Mouse (Mus musculus) lung, embryonic 15.5 days (tissue): Measurements from ENCODE around the gene Olfr187. TPM values are rescaled to one million over a fixed set of nuclear protein-coding genes. Genes with fewer than 3 reads are reported as not detected.

ENCODE experiments used
- ATAC-seq: fragments of 200-750 bp; cut with Nextera tagmentation; 2 replicates; pipeline ENCODE4 v1.8.0; 2017; ENCODE audit warnings: moderate number of reproducible peaks, borderline replicate concordance; ENCODE audit not compliant: low FRiP score, low TSS enrichment; ENCODE audit errors: extremely low read depth
- H3K27ac ChIP-seq: fragments of 300-500 bp; sonication (generic); 2 replicates; pipeline ENCODE4 v1.5.1; 2015; ENCODE audit warnings: moderate library complexity, mild to moderate bottlenecking, inconsistent platforms
- H3K27me3 ChIP-seq: fragments of 300-500 bp; sonication (generic); 2 replicates; pipeline ENCODE4 v1.6.1; 2015; ENCODE audit warnings: inconsistent platforms
- H3K36me3 ChIP-seq: fragments of 300-500 bp; sonication (generic); 2 replicates; pipeline ENCODE4 v1.6.1; 2015; ENCODE audit warnings: inconsistent platforms
- H3K4me1 ChIP-seq: fragments of 300-500 bp; sonication (generic); 2 replicates; pipeline ENCODE4 v1.6.1; 2015; ENCODE audit warnings: inconsistent platforms
- H3K4me2 ChIP-seq: fragments of 300-500 bp; sonication (generic); 2 replicates; pipeline ENCODE4 v1.6.1; 2015; ENCODE audit warnings: inconsistent platforms, mild to moderate bottlenecking, moderate library complexity
- H3K4me3 ChIP-seq: fragments of 300-500 bp; sonication (generic); 2 replicates; pipeline ENCODE4 v1.5.1; 2015; ENCODE audit warnings: mild to moderate bottlenecking, inconsistent platforms
- H3K9ac ChIP-seq: fragments of 300-500 bp; sonication (generic); 2 replicates; pipeline ENCODE4 v1.6.1; 2015; ENCODE audit warnings: inconsistent platforms
- H3K9me3 ChIP-seq: fragments of 300-500 bp; sonication (generic); 2 replicates; pipeline ENCODE4 v1.6.1; 2016; ENCODE audit warnings: inconsistent platforms
- WGBS: fragments of 180-500 bp; shearing (Covaris S2); methylation state at CpG from one replicate; pipeline ENCODE4 v1.1.7; 2015; 5-methylcytosine and 5-hydroxymethylcytosine counted together
- polyA plus RNA-seq: library from polyadenylated mRNA; unstranded; fragments of >200 nt; fragmentation: Nextera tagmentation; extraction: Ambion mirVana; gene quantifications from 2 replicates; pipeline ENCODE4 v1.2.1, GENCODE M21; 2015

The Olfr187 gene
- polyA plus RNA-seq, 1 experiment from 2014 or later, result not detected

GRCm38 (mm10) chr16:58995057-58995456 is 44.5 kb downstream of the Olfr187 start, which contains the start of gene Olfr183:
Gene Olfr183, plus strand, starts transcription at chr16:58995357.
- Histone ChIP-seq H3K4me3 (no peak within 1 kb of the TSS), H3K36me3 (no peaks in the 10 kb centered on the region), H3K27ac (no peak within 1 kb of the TSS), H3K4me1 (no peaks in the 10 kb centered on the region), H3K27me3 (no peaks in the 10 kb centered on the region), H3K4me2 (no peak within 1 kb of the TSS), H3K9me3 (no peaks in the 10 kb centered on the region), H3K9ac (no peak within 1 kb of the TSS)
- no peak for ATAC-seq
- 61% methylated on average over 2 of the region's 2 CpGs for WGBS

Other genes with a start within 250 kb of the Olfr187 start
- gene Olfr173, start 239.5 kb downstream of the Olfr187 start, polyA plus RNA-seq, result not detected in 2 replicates
- gene Olfr175-ps1, start 213.0 kb downstream of the Olfr187 start, polyA plus RNA-seq, result not detected in 2 replicates
- gene Olfr177, start 165.0 kb downstream of the Olfr187 start, polyA plus RNA-seq, result not detected in 2 replicates
- gene Olfr178, start 147.7 kb downstream of the Olfr187 start, polyA plus RNA-seq, result not detected in 2 replicates
- not detected in 2 replicates for gene Olfr181, start 111.0 kb downstream of the Olfr187 start, polyA plus RNA-seq
- not detected in 2 replicates for gene Olfr180, start 110.4 kb downstream of the Olfr187 start, polyA plus RNA-seq
- not detected in 2 replicates for gene Olfr183, start 44.4 kb downstream of the Olfr187 start, polyA plus RNA-seq
- not detected in 2 replicates for gene Olfr186, start 9.5 kb downstream of the Olfr187 start, polyA plus RNA-seq
- not detected in 2 replicates for gene Olfr190, start 38.2 kb upstream of the Olfr187 start, polyA plus RNA-seq
- gene Olfr191, start 50.1 kb upstream of the Olfr187 start, polyA plus RNA-seq, result not detected in 2 replicates
- gene Olfr193, start 72.1 kb upstream of the Olfr187 start, polyA plus RNA-seq, result not detected in 2 replicates
- gene Olfr194, start 81.3 kb upstream of the Olfr187 start, polyA plus RNA-seq, result not detected in 2 replicates
- gene Olfr195, start 107.3 kb upstream of the Olfr187 start, polyA plus RNA-seq, result not detected in 2 replicates
- gene Olfr196, start 130.7 kb upstream of the Olfr187 start, polyA plus RNA-seq, result not detected in 2 replicates
- not detected in 2 replicates for gene Olfr198, start 163.8 kb upstream of the Olfr187 start, polyA plus RNA-seq
- not detected in 2 replicates for gene Olfr199, start 180.0 kb upstream of the Olfr187 start, polyA plus RNA-seq
- not detected in 2 replicates for gene Olfr201, start 232.9 kb upstream of the Olfr187 start, polyA plus RNA-seq
- gene Olfr202, start 247.0 kb upstream of the Olfr187 start, polyA plus RNA-seq, result not detected in 2 replicates